Mouse (Mus musculus): Measurements from ENCODE around the gene Hephl1. TPM values are rescaled to one million over a fixed set of nuclear protein-coding genes. Genes with fewer than 3 reads are reported as not detected.

Gene Hephl1
- polyA plus RNA-seq, 1 experiment, result 2.4 TPM

GRCm38 (mm10) chr9:15097172-15097571 is 14.7 kb downstream of the Hephl1 start:
- Histone ChIP-seq H3K27ac (replicated peaks; ENCODE audit: low read depth, low read length) (no peak overlapping the region), H3K4me1 (ENCODE audit: control insufficient read depth, insufficient read depth, insufficient read length, low read length) (no peaks in the 10 kb centered on the region), H3K4me3 (ENCODE audit: insufficient read depth, low read depth, low read length) (no peak overlapping the region)

DNA sequence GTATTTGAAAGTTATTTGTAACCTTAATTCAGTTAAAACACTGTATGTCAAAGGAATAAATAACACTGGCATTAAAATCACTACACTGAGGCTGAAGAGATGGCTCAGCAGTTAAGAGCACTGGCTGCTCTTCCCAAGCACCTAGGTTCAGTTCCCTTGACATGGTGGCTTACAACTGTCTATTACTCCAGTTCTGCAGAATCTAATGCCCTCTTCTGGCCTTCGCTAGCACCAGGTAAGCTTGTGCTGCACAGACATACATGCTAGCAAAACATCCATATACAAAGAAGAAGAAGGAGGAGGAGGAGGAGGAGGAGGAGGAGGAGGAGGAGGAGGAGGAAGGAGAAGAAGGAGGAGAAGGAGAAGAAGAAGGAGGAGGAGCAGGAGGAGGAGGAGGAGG is 15.7 kb downstream of the Hephl1 start:
- H3K27ac ChIP-seq (replicated peaks; ENCODE audit: low read depth, low read length), result no peak overlapping the region
- no peak overlapping the region for H3K4me3 ChIP-seq (ENCODE audit: insufficient read depth, low read depth, low read length)
- H3K4me1 ChIP-seq (ENCODE audit: control insufficient read depth, insufficient read depth, insufficient read length, low read length), result no peaks in the 10 kb centered on the region

DNA sequence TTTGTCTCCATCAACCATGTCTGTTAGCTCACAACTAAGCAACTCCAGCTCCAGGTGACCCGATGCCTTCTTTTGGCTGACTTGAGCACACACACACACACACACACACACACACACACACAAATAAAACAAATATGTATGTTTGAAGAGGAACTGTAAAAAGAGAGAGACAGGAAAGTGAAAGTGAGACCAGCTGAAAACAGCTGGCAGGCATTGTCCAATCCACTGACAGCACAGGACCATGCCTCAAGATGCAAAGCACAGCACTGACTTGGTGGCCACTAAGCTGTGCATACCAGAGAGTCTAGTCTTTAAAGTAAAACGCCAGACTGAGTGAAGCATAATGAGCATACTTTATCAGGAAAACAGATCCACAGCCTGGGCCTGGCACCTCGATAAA is 16.7 kb downstream of the Hephl1 start:
- Histone ChIP-seq H3K27ac (replicated peaks; ENCODE audit: low read depth, low read length) (no peak overlapping the region), H3K4me3 (ENCODE audit: insufficient read depth, low read depth, low read length) (no peak overlapping the region), H3K4me1 (ENCODE audit: control insufficient read depth, insufficient read depth, insufficient read length, low read length) (no peaks in the 10 kb centered on the region)

DNA sequence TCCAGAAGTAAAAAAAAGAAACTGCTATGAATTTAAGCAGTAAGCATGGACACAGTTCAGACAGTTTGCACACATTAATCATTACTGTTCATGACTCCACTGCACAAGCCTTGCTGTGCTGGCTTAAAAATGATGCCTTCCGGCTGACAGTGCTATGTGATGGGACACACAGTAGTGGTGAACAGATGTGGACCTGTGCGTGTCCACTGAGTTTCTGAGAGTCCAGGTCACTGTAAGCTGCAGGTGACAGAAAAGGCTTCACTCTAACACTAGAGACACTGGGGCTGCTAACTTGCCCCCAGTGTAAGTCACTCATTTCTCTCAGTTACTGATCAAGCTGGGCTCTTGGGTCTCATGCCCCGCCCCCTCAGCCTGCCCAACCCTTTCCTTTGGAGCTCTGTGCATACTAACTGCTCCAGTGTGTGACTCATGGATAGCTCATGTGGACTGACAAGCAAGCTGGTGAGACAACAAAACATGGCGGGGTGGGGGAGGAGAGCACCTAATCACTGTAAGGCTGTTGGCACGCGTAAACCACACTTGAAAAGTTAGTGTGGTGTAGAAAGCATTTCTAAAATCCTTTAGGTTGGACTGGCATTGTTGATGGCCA is 43.1 kb downstream of the Hephl1 start:
- Histone ChIP-seq H3K4me3 (ENCODE audit: insufficient read depth, low read depth, low read length) (no peak overlapping the region), H3K27ac (replicated peaks; ENCODE audit: low read depth, low read length) (no peak overlapping the region), H3K4me1 (ENCODE audit: control insufficient read depth, insufficient read depth, insufficient read length, low read length) (no peaks in the 10 kb centered on the region)

GRCm38 (mm10) chr9:15067995-15068685 is 43.8 kb downstream of the Hephl1 start:
- H3K27ac ChIP-seq (replicated peaks; ENCODE audit: low read depth, low read length), result no peak overlapping the region
- no peaks in the 10 kb centered on the region for H3K4me1 ChIP-seq (ENCODE audit: control insufficient read depth, insufficient read depth, insufficient read length, low read length)
- H3K4me3 ChIP-seq (ENCODE audit: insufficient read depth, low read depth, low read length), result no peak overlapping the region

DNA sequence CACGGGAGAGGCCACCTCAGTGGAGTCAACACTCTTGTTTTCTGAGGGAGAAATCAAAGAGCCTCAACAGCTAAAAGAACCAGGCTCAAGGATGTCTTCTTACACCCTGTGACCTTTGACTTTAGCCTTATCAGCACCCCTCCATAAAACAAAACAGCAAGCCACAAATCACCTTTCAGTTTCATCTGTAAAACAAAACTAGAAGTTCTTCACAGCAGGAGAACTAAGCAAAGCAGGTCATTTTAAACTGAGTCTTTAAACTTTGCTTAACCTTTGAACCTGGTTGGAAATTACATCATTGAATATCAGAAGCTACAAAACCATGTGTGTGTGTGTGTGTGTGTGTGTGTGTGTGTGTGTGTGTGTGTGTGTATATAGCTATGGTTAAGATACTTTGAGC is 47.7 kb downstream of the Hephl1 start:
- Histone ChIP-seq H3K4me3 (ENCODE audit: insufficient read depth, low read depth, low read length) (no peak overlapping the region), H3K27ac (replicated peaks; ENCODE audit: low read depth, low read length) (no peak overlapping the region)

DNA sequence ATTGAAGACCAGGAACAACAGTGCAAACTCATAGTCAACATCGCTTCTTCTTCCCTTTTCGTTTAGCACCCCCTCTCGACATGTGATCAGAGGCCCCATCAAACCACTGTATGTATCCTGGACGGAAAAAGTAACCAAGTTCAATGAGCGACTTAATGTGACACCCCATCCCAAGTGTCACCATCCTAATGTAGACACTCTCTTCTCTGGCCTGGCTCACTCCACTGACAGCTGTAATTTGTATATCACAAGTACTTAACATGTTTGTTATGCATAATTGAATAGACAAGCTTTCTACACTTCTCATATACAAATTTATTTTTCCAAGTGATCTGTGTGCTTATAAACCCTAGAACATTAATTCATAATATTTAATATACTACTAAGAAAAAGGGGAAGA is 51.1 kb downstream of the Hephl1 start:
- Histone ChIP-seq H3K4me3 (ENCODE audit: insufficient read depth, low read depth, low read length) (no peak overlapping the region), H3K27ac (replicated peaks; ENCODE audit: low read depth, low read length) (no peak overlapping the region), H3K4me1 (ENCODE audit: control insufficient read depth, insufficient read depth, insufficient read length, low read length) (no peaks in the 10 kb centered on the region)

More for the DNA sequence above, 47.7 kb downstream of the Hephl1 start:
- H3K4me1 ChIP-seq (ENCODE audit: control insufficient read depth, insufficient read depth, insufficient read length, low read length), result no peaks in the 10 kb centered on the region

GRCm38 (mm10) chr9:15060026-15060425 is 51.9 kb downstream of the Hephl1 start:
- H3K4me3 ChIP-seq (ENCODE audit: insufficient read depth, low read depth, low read length), result no peak overlapping the region
- H3K27ac ChIP-seq (replicated peaks; ENCODE audit: low read depth, low read length), result no peak overlapping the region
- no peaks in the 10 kb centered on the region for H3K4me1 ChIP-seq (ENCODE audit: control insufficient read depth, insufficient read depth, insufficient read length, low read length)

GRCm38 (mm10) chr9:15045740-15046139 is 66.2 kb downstream of the Hephl1 start:
- H3K4me1 ChIP-seq (ENCODE audit: control insufficient read depth, insufficient read depth, insufficient read length, low read length), result peaks cover 3% of the 10 kb centered on the region; the same call in 1 of the 2 replicates
- H3K4me3 ChIP-seq (ENCODE audit: insufficient read depth, low read depth, low read length), result peak overlapping the region; percentile 84
- H3K27ac ChIP-seq (replicated peaks; ENCODE audit: low read depth, low read length), result no peak overlapping the region

- Histone ChIP-seq H3K4me1 (ENCODE audit: control insufficient read depth, insufficient read depth, insufficient read length, low read length) (peaks cover 3% of the 10 kb centered on the region; the same call in 1 of the 2 replicates), H3K4me3 (ENCODE audit: insufficient read depth, low read depth, low read length) (peak within 1 kb of the TSS; percentile 84), H3K27ac (replicated peaks; ENCODE audit: low read depth, low read length) (no peak within 1 kb of the TSS; the same call in 1 of the 2 replicates)
Measured at GRCm38 (mm10) chr9:15045084-15045669, 66.7 kb downstream of the Hephl1 start, which contains the start of gene Panx1. Gene Panx1, minus strand, starts transcription at chr9:15045478.

- no peak overlapping the region for H3K27ac ChIP-seq (replicated peaks; ENCODE audit: low read depth, low read length)
Measured at GRCm38 (mm10) chr9:15044391-15045083, 67.4 kb downstream of the Hephl1 start.

DNA sequence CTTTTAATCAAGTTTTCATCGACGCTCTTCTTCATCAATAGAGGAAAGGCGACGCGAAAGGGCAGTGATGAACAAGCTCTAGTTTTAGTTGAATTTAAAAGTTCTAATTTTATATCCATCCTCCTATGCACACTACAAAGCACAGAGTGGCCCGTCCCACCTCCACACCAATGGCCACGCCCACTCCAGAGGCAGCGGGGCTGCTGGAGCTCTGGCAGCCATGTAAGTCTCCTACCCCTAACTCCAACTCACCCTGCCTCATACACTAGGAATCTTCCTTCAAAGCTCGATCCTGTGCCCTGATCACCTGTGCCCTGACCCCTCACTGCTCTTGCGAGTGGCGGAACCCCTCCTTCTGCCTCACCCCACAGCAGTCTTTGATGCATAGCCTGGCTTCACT is 70.4 kb downstream of the Hephl1 start:
- H3K27ac ChIP-seq (replicated peaks; ENCODE audit: low read depth, low read length), result no peak overlapping the region
- H3K4me1 ChIP-seq (ENCODE audit: control insufficient read depth, insufficient read depth, insufficient read length, low read length), result peaks cover 3% of the 10 kb centered on the region; the same call in 1 of the 2 replicates
- H3K4me3 ChIP-seq (ENCODE audit: insufficient read depth, low read depth, low read length), result no peak overlapping the region

More at GRCm38 (mm10) chr9:15044391-15045083, 67.4 kb downstream of the Hephl1 start:
- peaks cover 3% of the 10 kb centered on the region; the same call in 1 of the 2 replicates for H3K4me1 ChIP-seq (ENCODE audit: control insufficient read depth, insufficient read depth, insufficient read length, low read length)
- H3K4me3 ChIP-seq (ENCODE audit: insufficient read depth, low read depth, low read length), result peak overlapping the region; percentile 84

GRCm38 (mm10) chr9:15039848-15040247 is 72.1 kb downstream of the Hephl1 start:
- no peaks in the 10 kb centered on the region for H3K4me1 ChIP-seq (ENCODE audit: control insufficient read depth, insufficient read depth, insufficient read length, low read length)
- H3K4me3 ChIP-seq (ENCODE audit: insufficient read depth, low read depth, low read length), result no peak overlapping the region
- no peak overlapping the region for H3K27ac ChIP-seq (replicated peaks; ENCODE audit: low read depth, low read length)

GRCm38 (mm10) chr9:15037704-15038103 is 74.2 kb downstream of the Hephl1 start:
- H3K4me1 ChIP-seq (ENCODE audit: control insufficient read depth, insufficient read depth, insufficient read length, low read length), result no peaks in the 10 kb centered on the region
- H3K27ac ChIP-seq (replicated peaks; ENCODE audit: low read depth, low read length), result no peak overlapping the region

DNA sequence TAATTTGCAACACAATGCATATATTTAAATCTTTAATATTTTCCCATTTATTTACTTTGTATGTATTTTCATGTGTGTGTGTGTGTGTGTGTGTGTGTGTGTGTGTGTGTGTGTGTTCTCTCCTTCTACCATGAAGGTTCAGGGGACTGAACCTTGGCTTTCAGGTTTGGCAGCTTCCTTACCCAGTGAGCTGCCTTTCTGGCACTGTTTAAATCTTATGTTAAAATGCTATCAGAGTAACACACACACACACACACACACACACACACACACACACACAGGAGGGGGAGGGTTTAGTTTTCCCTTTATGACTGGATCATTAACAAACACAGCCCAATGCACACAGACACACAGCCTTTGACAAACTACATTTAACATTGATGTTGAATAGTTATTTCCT is 74.7 kb downstream of the Hephl1 start:
- Histone ChIP-seq H3K4me1 (ENCODE audit: control insufficient read depth, insufficient read depth, insufficient read length, low read length) (no peaks in the 10 kb centered on the region), H3K4me3 (ENCODE audit: insufficient read depth, low read depth, low read length) (no peak overlapping the region), H3K27ac (replicated peaks; ENCODE audit: low read depth, low read length) (no peak overlapping the region)

More at GRCm38 (mm10) chr9:15037704-15038103, 74.2 kb downstream of the Hephl1 start:
- H3K4me3 ChIP-seq (ENCODE audit: insufficient read depth, low read depth, low read length), result no peak overlapping the region

All from brown adipose tissue, adult 24 weeks (tissue).